Mouse (Mus musculus) small intestine, adult 2 months (tissue): ENCODE data around the gene Rab42. TPM values are rescaled to one million over a fixed set of nuclear protein-coding genes. Genes with fewer than 3 reads are reported as not detected.

Experiments used
- H3K27ac ChIP-seq: fragments of 200-500 bp; 2 replicates; pipeline ENCODE4 v1.5.1; 2012; ENCODE audit warnings: low read depth, low read length, control low read depth, inconsistent platforms; ENCODE audit not compliant: insufficient read depth
- H3K27me3 ChIP-seq: fragments of 200-500 bp; 2 replicates; pipeline ENCODE4 v1.6.1; 2012; ENCODE audit warnings: mild to moderate bottlenecking, moderate library complexity, low read length, inconsistent platforms; ENCODE audit not compliant: control insufficient read depth, insufficient read depth
- H3K36me3 ChIP-seq: fragments of 200-500 bp; 2 replicates; pipeline ENCODE4 v1.6.1; 2012; ENCODE audit warnings: mild to moderate bottlenecking, low read length, control low read depth, inconsistent platforms; ENCODE audit not compliant: control insufficient read depth, insufficient read depth
- H3K4me1 ChIP-seq: fragments of 200-500 bp; 2 replicates; pipeline ENCODE4 v1.6.1; 2012; ENCODE audit warnings: low read length, inconsistent platforms, mixed read lengths; ENCODE audit not compliant: control insufficient read depth, insufficient read depth, insufficient read length
- H3K4me3 ChIP-seq: fragments of 200-500 bp; 2 replicates; pipeline ENCODE4 v1.5.1; 2012; ENCODE audit warnings: low read depth, mild to moderate bottlenecking, control low read depth, inconsistent platforms, low read length, moderate library complexity
- CTCF ChIP-seq: fragments of 200-500 bp; IDR thresholded peaks from 2 replicates; pipeline ENCODE4 v1.5.1; 2012; ENCODE audit warnings: low read depth, mild to moderate bottlenecking, control low read depth, inconsistent platforms, low read length, moderate library complexity, mixed read lengths; ENCODE audit not compliant: insufficient replicate concordance, insufficient read length; ENCODE audit errors: extremely low read depth
- POLR2A ChIP-seq: fragments of 200-500 bp; IDR thresholded peaks from 2 replicates; pipeline ENCODE4 v1.6.1; 2012; ENCODE audit warnings: low read depth, mild to moderate bottlenecking, control low read depth, inconsistent platforms, low read length, moderate library complexity
- WGBS: fragments of 180-500 bp; shearing (Covaris S2); methylation state at CpG from one replicate; pipeline ENCODE4 v1.1.7; 2018; 5-methylcytosine and 5-hydroxymethylcytosine counted together
- polyA plus RNA-seq: library from polyadenylated mRNA; depleted of rRNA; stranded (reverse); fragments of >200 nt; gene quantifications from 2 replicates; pipeline ENCODE4 v1.2.3, GENCODE M21; 2012

The Rab42 gene
- polyA plus RNA-seq, 1 experiment = 0.98 TPM

DNA sequence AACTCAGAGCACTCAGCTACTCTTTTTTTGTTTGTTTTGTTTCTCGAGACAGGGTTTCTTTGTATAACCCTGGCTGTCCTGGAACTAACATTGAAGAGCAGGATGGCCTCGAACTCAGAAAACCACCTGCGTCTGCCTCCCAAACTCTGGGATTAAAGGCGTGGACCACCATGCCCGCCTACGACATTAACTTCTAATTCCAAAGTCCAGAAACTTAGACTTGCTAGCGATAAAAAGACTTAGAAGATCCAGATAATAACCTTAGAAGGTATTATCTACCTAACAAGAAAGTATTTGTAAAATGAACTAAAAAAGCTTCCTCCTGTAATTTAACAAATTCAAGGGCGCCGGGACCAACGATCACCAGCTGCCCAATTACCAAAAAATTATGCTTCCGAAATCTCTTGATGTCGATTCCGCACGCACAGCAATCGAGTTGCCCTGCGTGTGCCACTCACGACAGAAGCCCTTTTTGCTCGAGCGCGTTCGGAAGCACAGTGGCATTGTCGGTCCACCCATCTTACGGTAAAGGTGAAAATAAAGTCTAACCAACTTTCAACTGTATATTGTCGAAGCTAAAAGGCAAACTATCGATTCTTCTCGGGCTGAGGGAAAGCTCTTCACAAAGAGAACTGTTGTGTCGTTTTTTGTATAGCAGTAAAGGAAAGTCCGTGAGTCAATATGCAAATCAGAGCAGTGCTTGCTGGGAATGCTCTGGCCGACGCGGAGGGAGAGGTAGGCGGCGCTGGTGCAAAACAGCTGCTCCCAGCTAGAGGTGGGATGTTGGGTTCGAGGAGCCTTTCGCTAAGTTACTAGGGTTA is 33.2 kb downstream of the Rab42 start:
- H3K4me3 ChIP-seq = peak overlapping the region; percentile 25
- TF ChIP-seq CTCF (no peak), POLR2A (peak; percentile 100)
- no peaks in the 10 kb centered on the region for H3K27me3 ChIP-seq
- H3K27ac ChIP-seq = peak overlapping the region; percentile 96
- H3K4me1 ChIP-seq = no peaks in the 10 kb centered on the region
- H3K36me3 ChIP-seq = no peaks in the 10 kb centered on the region
- under 1% methylated on average over 35 of the region's 35 CpGs for WGBS

DNA sequence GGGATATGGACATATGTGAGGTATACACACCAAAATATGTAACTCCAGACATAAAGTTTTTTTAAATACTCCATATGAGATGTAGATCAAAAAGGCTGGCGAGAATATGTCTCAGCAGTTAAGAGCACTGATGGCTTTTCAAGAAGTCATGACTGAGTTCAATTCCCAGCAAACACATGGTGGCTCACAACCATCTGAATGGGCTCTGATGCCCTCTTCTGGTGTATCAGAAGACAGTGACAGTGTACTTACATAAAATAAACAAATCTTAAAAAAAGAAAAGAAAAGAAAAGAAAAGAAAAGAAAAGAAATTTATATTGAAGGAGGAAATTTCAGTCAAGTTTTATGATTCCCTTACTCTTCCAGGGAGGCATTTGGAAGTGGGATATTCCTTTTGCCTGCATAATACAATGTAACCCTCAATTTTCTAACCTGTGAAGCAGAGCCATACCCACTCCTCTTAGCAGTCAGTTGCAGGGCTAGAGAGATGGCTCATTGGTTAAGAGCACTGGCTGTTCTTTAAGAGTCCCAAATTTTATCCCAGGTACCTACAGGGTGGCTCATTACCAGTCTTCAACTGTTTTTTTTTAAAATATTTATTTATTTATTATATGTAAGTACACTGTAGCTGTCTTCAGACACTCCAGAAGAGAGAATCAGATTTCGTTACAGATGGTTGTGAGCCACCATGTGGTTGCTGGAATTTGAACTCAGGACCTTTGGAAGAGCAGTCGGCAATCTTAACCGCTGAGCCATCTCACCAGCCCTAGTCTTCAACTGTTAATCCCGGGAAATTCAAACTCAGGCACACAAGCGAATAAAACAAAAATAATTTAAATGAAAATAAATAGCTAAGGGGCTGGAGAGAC is 34.1 kb downstream of the Rab42 start:
- Histone ChIP-seq H3K27me3 (no peaks in the 10 kb centered on the region), H3K36me3 (no peaks in the 10 kb centered on the region), H3K4me3 (no peak overlapping the region), H3K4me1 (no peaks in the 10 kb centered on the region), H3K27ac (peak overlapping the region; percentile 96)
- TF ChIP-seq CTCF (no peak), POLR2A (no peak)
- WGBS = 2% methylated on average over 6 of the region's 6 CpGs

DNA sequence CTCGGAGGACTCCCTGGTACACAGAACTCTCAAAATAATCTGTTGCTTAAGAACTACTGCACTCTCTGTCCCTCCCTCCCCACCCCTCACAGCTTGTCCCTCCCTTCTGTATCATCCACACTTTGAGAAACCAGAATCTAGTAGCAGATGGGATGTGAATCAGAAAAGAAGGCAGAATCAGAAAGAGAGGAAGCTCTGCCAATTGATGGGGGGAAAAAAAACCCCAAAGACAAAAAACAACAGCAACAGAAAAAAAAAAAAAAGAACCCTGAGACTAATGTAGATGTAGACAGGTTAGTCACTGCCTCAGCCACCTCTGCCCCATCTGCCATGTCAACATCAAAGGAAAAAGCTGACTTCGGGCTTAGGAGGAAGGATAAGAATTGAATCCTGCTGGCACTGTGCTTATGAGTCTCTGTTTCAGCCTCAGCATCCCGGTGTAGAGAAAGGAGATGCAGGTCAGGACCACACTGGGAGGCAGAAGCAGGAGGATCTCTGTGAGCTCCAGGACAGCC is 36.3 kb downstream of the Rab42 start:
- no peak for TF ChIP-seq POLR2A
- TF ChIP-seq CTCF = no peak
- WGBS = 79% methylated on average over 3 of the region's 3 CpGs

DNA sequence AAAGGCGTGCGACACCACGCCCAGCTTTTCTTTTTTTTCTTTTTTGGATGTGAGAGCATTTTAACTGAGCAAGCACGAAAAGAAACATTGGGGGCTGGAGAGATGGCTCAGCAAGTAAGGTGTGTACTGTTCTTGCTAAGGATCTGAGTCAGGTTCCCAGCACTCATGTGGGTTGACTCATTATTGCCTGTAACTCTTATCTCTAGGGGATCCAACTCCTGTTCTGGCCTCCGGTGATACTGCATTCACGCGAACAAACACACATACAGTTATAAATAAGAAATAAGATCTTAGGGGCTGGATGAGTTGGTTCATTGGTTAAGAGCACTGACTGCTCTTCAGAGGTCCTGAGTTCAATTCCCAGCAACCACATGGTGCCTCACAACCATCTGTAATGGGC is 39.9 kb downstream of the Rab42 start:
- H3K4me3 ChIP-seq = no peak overlapping the region
- H3K36me3 ChIP-seq = no peaks in the 10 kb centered on the region
- peaks cover 4% of the 10 kb centered on the region for H3K4me1 ChIP-seq
- WGBS = 90% methylated on average over 7 of the region's 7 CpGs
- H3K27me3 ChIP-seq = no peaks in the 10 kb centered on the region
- TF ChIP-seq POLR2A = no peak
- TF ChIP-seq CTCF = no peak
- H3K27ac ChIP-seq = no peak overlapping the region

More for the DNA sequence above, 36.3 kb downstream of the Rab42 start:
- H3K36me3 ChIP-seq = no peaks in the 10 kb centered on the region
- H3K4me3 ChIP-seq = no peak overlapping the region
- no peaks in the 10 kb centered on the region for H3K4me1 ChIP-seq
- no peaks in the 10 kb centered on the region for H3K27me3 ChIP-seq
- no peak overlapping the region for H3K27ac ChIP-seq

DNA sequence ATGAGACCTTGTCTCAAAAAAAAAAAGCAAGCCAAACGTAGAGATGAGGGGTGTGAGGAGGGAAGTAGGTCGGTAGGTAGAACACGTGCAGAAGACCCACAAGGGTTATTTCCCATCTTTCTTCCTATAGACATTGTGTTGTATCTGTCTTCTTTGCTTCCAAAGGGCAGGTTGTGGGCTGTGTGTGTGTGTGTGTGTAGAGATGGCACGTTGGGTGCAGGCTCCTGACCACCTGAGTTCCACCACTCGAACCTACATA is 40.9 kb downstream of the Rab42 start:
- no peaks in the 10 kb centered on the region for H3K36me3 ChIP-seq
- H3K4me1 ChIP-seq = peaks cover 4% of the 10 kb centered on the region
- H3K27me3 ChIP-seq = no peaks in the 10 kb centered on the region
- H3K4me3 ChIP-seq = no peak overlapping the region
- TF ChIP-seq CTCF (no peak), POLR2A (no peak)
- H3K27ac ChIP-seq = peak overlapping the region; percentile 96; the same call in 1 of the 2 replicates
- 37% methylated on average over 5 of the region's 5 CpGs for WGBS

DNA sequence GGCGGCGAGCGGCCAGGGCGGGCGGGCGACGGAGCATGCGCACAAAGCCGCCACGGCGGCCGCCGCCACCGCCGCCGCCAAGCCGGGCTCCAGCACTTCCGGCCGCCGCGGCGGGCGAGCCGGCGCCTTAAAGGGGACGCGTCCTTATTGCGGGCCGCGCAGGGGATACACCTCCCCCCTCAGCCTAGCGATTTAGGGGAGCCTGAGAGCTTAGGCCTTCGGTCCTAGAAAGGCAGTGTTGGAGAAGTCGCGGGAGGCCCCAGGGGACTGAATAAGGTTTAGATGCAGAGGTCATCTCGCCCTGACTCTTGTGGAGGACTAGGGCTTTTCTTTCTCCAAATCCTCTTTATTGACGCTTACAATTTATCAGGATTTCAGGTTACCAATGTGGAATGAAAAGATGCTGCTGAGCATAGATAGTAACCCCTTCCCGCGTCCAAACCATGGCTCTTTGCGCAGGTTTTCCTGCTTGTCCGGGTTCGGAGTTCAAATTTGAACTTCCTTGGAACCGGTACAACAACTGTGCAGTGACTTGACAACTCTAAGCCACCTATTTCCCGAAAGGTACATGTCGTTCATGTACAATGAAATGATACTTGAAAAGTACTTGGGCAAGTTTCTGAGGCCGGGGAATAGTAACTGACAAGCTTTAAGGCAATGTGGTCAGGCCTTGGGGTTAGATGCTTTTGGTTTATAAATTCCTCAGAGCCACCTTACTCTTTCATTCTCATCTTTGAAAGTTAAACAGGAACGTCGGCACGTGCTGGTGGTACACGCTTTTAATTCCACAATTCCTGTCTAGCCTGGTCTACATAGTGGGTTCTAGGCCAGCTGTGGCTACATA is 41.4 kb downstream of the Rab42 start, which contains the start of gene Gmeb1:
Gene Gmeb1, minus strand, starts transcription at position 89 of the 844 bp plus-strand sequence.
- Histone ChIP-seq H3K36me3 (no peaks in the 10 kb centered on the region), H3K4me3 (peak within 1 kb of the TSS; percentile 98), H3K4me1 (peaks cover 4% of the 10 kb centered on the region), H3K27me3 (no peaks in the 10 kb centered on the region), H3K27ac (peak within 1 kb of the TSS; percentile 97)
- 7% methylated on average over 36 of the region's 49 CpGs for WGBS
- TF ChIP-seq POLR2A (no peak; the same call in 1 of the 2 replicates), CTCF (no peak)
